Mouse (Mus musculus) embryo, embryonic 10 days (tissue): ENCODE measurements around the gene Lmf1.
A peak's percentile ranks its signal among the peaks of the same experiment; 100 is the strongest.

Source experiments
- DNase-seq: peaks from one replicate; pipeline ENCODE4 v3.0.0-alpha.2; 2015; ENCODE audit warnings: low spot score

Gene Lmf1

GRCm38 (mm10) chr17:25700863-25701496, 122.1 kb downstream of the Lmf1 start:
- DNase-seq, result peak; percentile 47

- DNase-seq, result no peak
Observed at GRCm38 (mm10) chr17:25709994-25710393, 131.1 kb downstream of the Lmf1 start.

- DNase-seq, result no peak
Observed at GRCm38 (mm10) chr17:25711136-25711535, 132.3 kb downstream of the Lmf1 start.
